Mouse (Mus musculus): Measurements from ENCODE around the gene Snx12.
"Not testable (repeated sequence)": the region's sequence is repeated elsewhere in the genome, so short reads cannot be mapped to it uniquely, and the experiment has no call there.

Snx12 gene

GRCm38 (mm10) chrX:101131992-101132791, 90.2 kb downstream of the Snx12 start:
- peak in 1 of 2 experiments; percentile 12 for DNase-seq

DNA sequence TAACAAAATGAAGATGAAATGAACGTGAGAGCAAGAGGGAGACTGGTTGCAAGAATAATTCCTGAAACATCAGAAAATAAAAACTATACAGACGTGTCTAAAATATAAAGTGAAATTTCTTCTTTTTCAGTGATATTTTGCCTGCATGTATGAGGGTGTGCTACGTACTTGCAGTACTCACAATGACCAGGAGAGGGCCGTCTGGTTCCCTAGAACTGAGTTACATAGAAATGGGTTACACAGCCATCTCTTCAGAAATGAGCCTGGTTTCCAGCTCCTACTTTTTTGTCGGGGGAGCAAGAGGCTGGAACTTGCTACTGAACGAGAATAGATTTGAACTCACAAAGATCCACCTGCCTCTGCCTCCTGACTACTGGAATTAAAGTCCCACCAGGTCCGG, 91.4 kb downstream of the Snx12 start:
- peak; percentile 23 to 70 for DNase-seq

DNA sequence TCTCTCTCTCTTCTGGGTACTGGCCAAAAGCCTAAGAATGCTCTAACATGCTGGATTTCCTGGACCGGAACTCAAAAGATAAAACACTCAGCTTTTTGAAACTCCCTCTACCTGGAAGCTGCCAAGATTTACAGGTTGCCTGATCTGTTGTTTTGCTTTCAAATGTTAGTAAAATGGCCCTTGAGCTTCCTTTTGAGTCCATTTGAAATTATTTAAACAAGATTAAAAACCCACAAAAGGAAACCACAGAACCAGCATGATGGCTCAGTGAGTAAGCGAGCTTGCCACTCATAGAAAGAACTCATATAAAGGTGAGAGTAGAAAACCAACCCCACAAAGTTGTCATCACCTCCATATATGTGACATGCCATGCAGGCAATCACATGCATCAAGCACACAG, 93.8 kb downstream of the Snx12 start:
- no peak for DNase-seq

DNA sequence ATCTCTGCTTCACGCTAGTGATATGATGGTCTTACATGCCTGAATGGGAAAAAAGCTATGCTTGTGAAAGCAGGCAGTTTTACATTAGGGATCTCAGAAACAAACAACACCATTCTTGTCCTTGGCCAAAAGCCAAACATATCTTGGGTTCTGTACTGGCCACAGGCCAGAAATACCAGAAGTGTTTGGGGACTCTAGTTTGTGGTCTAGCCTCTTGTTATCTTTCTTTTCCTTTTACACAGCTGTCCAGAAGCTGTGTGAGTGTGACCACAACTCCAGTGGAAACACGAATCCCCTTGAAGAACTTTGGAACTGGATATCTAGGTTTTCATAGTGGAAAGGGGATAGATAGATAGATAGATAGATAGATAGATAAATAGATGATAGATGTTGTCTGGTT, 95.4 kb downstream of the Snx12 start:
- DNase-seq, result peak; percentile 8 to 23

- DNase-seq, result peak; percentile 20 to 29
Measured at GRCm38 (mm10) chrX:101126474-101126955, 95.8 kb downstream of the Snx12 start.

GRCm38 (mm10) chrX:101120546-101120945, 101.8 kb downstream of the Snx12 start:
- DNase-seq, result no peak

DNA sequence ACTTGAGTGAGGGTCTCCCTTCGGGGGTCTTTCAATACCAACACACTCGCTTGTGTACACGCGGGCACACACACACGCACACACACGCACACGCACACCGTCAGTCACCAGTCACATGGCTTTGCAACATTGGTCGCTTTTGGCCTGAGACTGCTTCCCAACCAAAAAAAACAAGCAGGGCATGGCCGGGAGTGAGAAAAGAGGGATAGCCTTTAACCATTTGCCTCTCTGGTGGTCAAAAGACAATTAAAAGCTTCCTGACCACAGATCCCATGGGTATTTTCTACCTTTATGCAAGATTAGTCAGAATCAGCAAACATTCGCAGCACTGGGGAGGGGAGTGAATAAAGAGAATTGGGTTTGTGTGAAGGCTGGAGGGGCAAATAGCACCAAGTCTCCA, 136.4 kb downstream of the Snx12 start, which contains the start of gene Slc7a3:
Gene Slc7a3 (minus strand): TSS at position 101 of the 400 bp plus-strand sequence.
- no peak for DNase-seq

DNA sequence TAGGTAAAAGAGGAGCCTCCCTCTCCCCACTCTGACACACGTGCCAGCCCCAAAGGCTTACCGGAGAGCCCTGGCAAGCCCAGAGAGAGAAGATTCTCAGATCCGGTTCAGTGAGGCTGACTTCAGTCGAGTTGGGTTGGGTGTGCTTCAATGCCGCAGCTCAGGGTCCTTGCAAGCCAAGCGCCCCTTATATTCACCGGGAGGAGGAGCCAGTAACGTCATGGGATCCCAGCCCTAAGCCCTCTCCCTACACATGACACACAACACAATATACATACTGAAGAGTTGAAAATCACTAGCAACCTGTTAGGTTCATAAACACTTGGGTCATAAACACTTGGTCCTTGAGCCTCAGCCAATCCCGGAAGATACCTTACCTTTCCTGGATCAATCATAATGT, 137.2 kb downstream of the Snx12 start:
- not testable (repeated sequence) for DNase-seq

DNA sequence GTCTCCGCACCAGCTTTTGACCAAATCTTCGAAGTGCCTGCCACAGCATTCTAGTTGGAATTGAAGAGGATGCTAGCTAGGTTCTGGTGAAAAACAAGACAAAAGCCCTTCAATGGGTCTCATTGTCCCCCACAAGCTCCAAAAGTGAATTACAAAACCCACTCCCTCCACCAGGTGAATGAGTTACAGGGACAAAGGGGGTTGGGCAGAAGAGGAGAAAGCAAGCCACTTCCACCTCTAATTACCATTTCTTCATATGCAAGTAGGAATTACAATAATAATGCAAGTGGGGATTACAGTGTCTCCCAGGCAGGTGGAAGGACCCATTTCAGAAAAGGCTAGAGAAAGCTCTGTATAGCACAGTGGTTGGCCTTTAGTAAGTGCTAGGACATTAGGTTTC, 138.2 kb downstream of the Snx12 start:
- no peak for DNase-seq

DNA sequence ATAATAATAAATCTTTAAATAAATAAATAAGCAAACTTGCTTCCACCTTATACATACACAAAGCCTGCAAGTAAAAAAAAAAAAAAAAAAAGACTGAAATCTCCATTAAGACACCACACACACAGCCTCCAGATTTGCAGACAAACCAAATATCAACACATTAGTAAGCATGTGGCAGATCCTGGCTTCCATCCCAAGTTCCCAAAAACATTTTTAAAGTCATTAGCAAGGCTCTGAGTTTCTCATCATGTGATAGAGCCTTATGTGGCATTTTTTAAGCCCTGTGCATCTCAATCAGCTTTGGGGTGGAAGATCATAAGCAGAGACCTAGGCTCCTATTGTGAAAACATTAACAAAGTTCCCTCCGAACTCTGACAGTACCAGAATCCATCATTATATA, 157.1 kb downstream of the Snx12 start:
- no peak for DNase-seq

GRCm38 (mm10) chrX:101063503-101063902, 158.9 kb downstream of the Snx12 start:
- no peak for DNase-seq

GRCm38 (mm10) chrX:101059541-101059940, 162.8 kb downstream of the Snx12 start, which contains the start of gene Tex11:
Tex11 (minus strand) TSS chrX:101059667.
- DNase-seq, result no peak
